Mouse (Mus musculus) forebrain, postnatal 0 days (tissue): ENCODE data around the gene Rbfox3. TPM values are rescaled to one million over a fixed set of nuclear protein-coding genes. Genes with fewer than 3 reads are reported as not detected.

ENCODE experiments used
- ATAC-seq: fragments of 200-750 bp; cut with Nextera tagmentation; 2 replicates; pipeline ENCODE4 v1.8.0; 2017; ENCODE audit warnings: mild to moderate bottlenecking, moderate library complexity
- DNase-seq: peaks from one replicate; pipeline ENCODE4 v3.0.0-alpha.2; 2015
- H3K27ac ChIP-seq: fragments of 300-500 bp; sonication (generic); 2 replicates; pipeline ENCODE4 v1.5.1; 2014; ENCODE audit warnings: low read depth, mild to moderate bottlenecking, antibody characterized with exemption, low read length, moderate library complexity, mixed read lengths
- H3K27me3 ChIP-seq: fragments of 300-500 bp; sonication (generic); 2 replicates; pipeline ENCODE4 v1.6.1; 2014; ENCODE audit warnings: mild to moderate bottlenecking, low read length, mixed read lengths; ENCODE audit not compliant: insufficient read depth
- H3K36me3 ChIP-seq: fragments of 300-500 bp; sonication (generic); 2 replicates; pipeline ENCODE4 v1.6.1; 2014; ENCODE audit warnings: mild to moderate bottlenecking, moderate library complexity; ENCODE audit not compliant: insufficient read depth
- H3K4me1 ChIP-seq: fragments of 300-500 bp; sonication (generic); 2 replicates; pipeline ENCODE4 v1.6.1; 2014; ENCODE audit warnings: antibody characterized with exemption; ENCODE audit not compliant: insufficient read depth
- H3K4me2 ChIP-seq: fragments of 300-500 bp; sonication (generic); 2 replicates; pipeline ENCODE4 v1.6.1; 2014; ENCODE audit warnings: low read depth, mild to moderate bottlenecking, moderate library complexity
- H3K4me3 ChIP-seq: fragments of 300-500 bp; sonication (generic); 2 replicates; pipeline ENCODE4 v1.5.1; 2014; ENCODE audit warnings: low read depth, low read length, mixed read lengths
- H3K9ac ChIP-seq: fragments of 300-500 bp; sonication (generic); 2 replicates; pipeline ENCODE4 v1.6.1; 2014; ENCODE audit warnings: mild to moderate bottlenecking
- H3K9me3 ChIP-seq: fragments of 300-500 bp; sonication (generic); 2 replicates; pipeline ENCODE4 v1.6.1; 2016; ENCODE audit warnings: low read length
- CTCF ChIP-seq: sonication (generic); IDR thresholded peaks from 2 replicates; pipeline ENCODE4 v1.5.1; 2016; ENCODE audit warnings: antibody characterized with exemption, control low read depth, low read depth
- WGBS: fragments of 180-500 bp; shearing (Covaris S2); extraction: QIAGEN DNeasy Blood & Tissue Kit; methylation state at CpG from one replicate; pipeline ENCODE4 v1.1.7; 2014; 5-methylcytosine and 5-hydroxymethylcytosine counted together
- polyA plus RNA-seq: library from polyadenylated mRNA; unstranded; fragments of >200 nt; fragmentation: Nextera tagmentation; extraction: Ambion mirVana; gene quantifications from 2 replicates; pipeline ENCODE4 v1.2.1, GENCODE M21; 2015
- total RNA-seq: library from RNA; depleted of rRNA; stranded (reverse); fragments of >200 nt; gene quantifications from 2 replicates; pipeline ENCODE4 v1.2.3, GENCODE M21; 2014

The Rbfox3 gene
- total and polyA plus RNA-seq, 2 experiments from 2014 or later, result 37.3 to 82.3 TPM

- DNase-seq (no peak), ATAC-seq (no peak)
- Histone ChIP-seq H3K36me3 (no peaks in the 10 kb centered on the region), H3K27ac (no peak overlapping the region), H3K27me3 (no peaks in the 10 kb centered on the region), H3K4me2 (no peak overlapping the region), H3K4me1 (peaks cover 8% of the 10 kb centered on the region; the same call in 1 of the 2 replicates), H3K9me3 (no peaks in the 10 kb centered on the region), H3K9ac (no peak overlapping the region), H3K4me3 (no peak overlapping the region)
- TF ChIP-seq CTCF, result no peak
- 48% methylated on average over 9 of the region's 9 CpGs for WGBS
Measured at GRCm38 (mm10) chr11:118601484-118601883, 309.9 kb downstream of the Rbfox3 start.

- TF ChIP-seq CTCF, result no peak
- Histone ChIP-seq H3K4me1 (peaks cover 8% of the 10 kb centered on the region; the same call in 1 of the 2 replicates), H3K4me2 (no peak overlapping the region), H3K9me3 (no peaks in the 10 kb centered on the region), H3K27ac (no peak overlapping the region), H3K27me3 (no peaks in the 10 kb centered on the region), H3K9ac (peak overlapping the region; percentile 28; the same call in 1 of the 2 replicates), H3K4me3 (no peak overlapping the region), H3K36me3 (no peaks in the 10 kb centered on the region)
- DNase-seq (no peak), ATAC-seq (0 out of 2 replicates have a peak, but pooled peaks have one; percentile 34)
- 3% methylated on average over 9 of the region's 9 CpGs for WGBS
Measured at GRCm38 (mm10) chr11:118600168-118600567, 311.2 kb downstream of the Rbfox3 start.

GRCm38 (mm10) chr11:118598726-118599125 lies 312.7 kb downstream of the Rbfox3 start:
- H3K4me3 ChIP-seq, result no peak overlapping the region
- TF ChIP-seq CTCF, result no peak
- 57% methylated on average over 5 of the region's 5 CpGs for WGBS
- DNase-seq (no peak), ATAC-seq (no peak)
- no peaks in the 10 kb centered on the region for H3K27me3 ChIP-seq
- H3K36me3 ChIP-seq, result no peaks in the 10 kb centered on the region
- H3K9me3 ChIP-seq, result no peaks in the 10 kb centered on the region
- no peak overlapping the region for H3K9ac ChIP-seq
- no peak overlapping the region for H3K4me2 ChIP-seq
- H3K27ac ChIP-seq, result no peak overlapping the region
- H3K4me1 ChIP-seq, result peaks cover 8% of the 10 kb centered on the region; the same call in 1 of the 2 replicates

- WGBS, result 10% methylated on average over 15 of the region's 15 CpGs
Measured at GRCm38 (mm10) chr11:118584826-118585225, 326.6 kb downstream of the Rbfox3 start.

GRCm38 (mm10) chr11:118583989-118584388 lies 327.4 kb downstream of the Rbfox3 start:
- ATAC-seq, result no peak
- 84% methylated on average over 1 of the region's 1 CpGs for WGBS
- no peak overlapping the region for H3K9ac ChIP-seq
- DNase-seq, result no peak
- no peaks in the 10 kb centered on the region for H3K36me3 ChIP-seq
- no peak overlapping the region for H3K27ac ChIP-seq
- H3K4me1 ChIP-seq, result peaks cover 7% of the 10 kb centered on the region; the same call in 1 of the 2 replicates
- no peaks in the 10 kb centered on the region for H3K9me3 ChIP-seq
- H3K4me2 ChIP-seq, result no peak overlapping the region
- no peak overlapping the region for H3K4me3 ChIP-seq
- H3K27me3 ChIP-seq, result no peaks in the 10 kb centered on the region
- no peak for TF ChIP-seq CTCF

More at GRCm38 (mm10) chr11:118584826-118585225, 326.6 kb downstream of the Rbfox3 start:
- Histone ChIP-seq H3K4me3 (no peak overlapping the region), H3K9me3 (no peaks in the 10 kb centered on the region), H3K27me3 (no peaks in the 10 kb centered on the region), H3K9ac (no peak overlapping the region), H3K27ac (no peak overlapping the region), H3K4me2 (no peak overlapping the region), H3K36me3 (no peaks in the 10 kb centered on the region), H3K4me1 (peaks cover 7% of the 10 kb centered on the region; the same call in 1 of the 2 replicates)
- DNase-seq (peak; percentile 52), ATAC-seq (no peak)
- TF ChIP-seq CTCF, result no peak

GRCm38 (mm10) chr11:118583573-118583972 lies 327.8 kb downstream of the Rbfox3 start:
- peaks cover 7% of the 10 kb centered on the region; the same call in 1 of the 2 replicates for H3K4me1 ChIP-seq
- no peaks in the 10 kb centered on the region for H3K9me3 ChIP-seq
- WGBS, result 82% methylated on average over 8 of the region's 8 CpGs
- no peak overlapping the region for H3K27ac ChIP-seq
- no peak for TF ChIP-seq CTCF
- no peaks in the 10 kb centered on the region for H3K36me3 ChIP-seq
- DNase-seq (no peak), ATAC-seq (no peak)
- no peak overlapping the region for H3K4me3 ChIP-seq
- no peaks in the 10 kb centered on the region for H3K27me3 ChIP-seq
- H3K4me2 ChIP-seq, result no peak overlapping the region
- no peak overlapping the region for H3K9ac ChIP-seq

- Histone ChIP-seq H3K4me2 (no peak overlapping the region), H3K27ac (no peak overlapping the region), H3K9me3 (no peaks in the 10 kb centered on the region), H3K4me3 (no peak overlapping the region), H3K9ac (no peak overlapping the region), H3K27me3 (no peaks in the 10 kb centered on the region), H3K36me3 (no peaks in the 10 kb centered on the region), H3K4me1 (peaks cover 11% of the 10 kb centered on the region)
- no peak for TF ChIP-seq CTCF
- WGBS, result 36% methylated on average over 4 of the region's 4 CpGs
- DNase-seq (no peak), ATAC-seq (peak; percentile 51; the same call in 1 of the 2 replicates)
Measured at GRCm38 (mm10) chr11:118581019-118581418, 330.4 kb downstream of the Rbfox3 start.
